Comparison of ENCODE assay signal across 26 mouse cellular contexts in the genomic region with DNA sequence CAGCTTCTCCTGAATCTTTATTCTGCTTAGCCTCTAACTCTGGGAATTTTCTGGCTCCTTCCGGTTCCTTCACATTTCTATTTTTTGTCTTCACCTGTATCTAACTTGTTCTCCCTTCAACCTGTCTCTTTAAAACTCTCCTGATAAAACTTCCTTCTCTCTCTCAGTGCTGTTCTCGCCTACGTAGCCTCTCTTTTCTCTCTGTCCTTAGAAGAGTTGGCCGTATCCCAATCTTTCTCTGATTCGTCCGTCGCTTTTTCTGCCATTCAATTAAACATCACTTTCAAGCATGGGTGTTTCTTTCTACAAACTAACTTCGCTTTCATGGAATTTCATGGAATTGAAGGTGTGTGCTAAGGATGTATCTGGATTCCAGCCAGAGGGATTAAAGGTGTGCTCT.
"Had no signal": no experiment of that assay in that cellular context is flagged by ENCODE, and none has a peak within 500 bp of the region (broad histone marks: within the 10 kb centered on the region; RNA-seq: fewer than 3 reads in every experiment).

No protein-coding gene starts in this region.

- H3K9ac ChIP-seq: heart, embryonic 12.5 days; hindbrain, embryonic 12.5 days; hindbrain, embryonic 14.5 days; intestine, embryonic 15.5 days; kidney, embryonic 15.5 days; limb, embryonic 12.5 days; liver, embryonic 12.5 days; liver, embryonic 14.5 days had no signal

- H3K27me3 ChIP-seq: heart, embryonic 12.5 days; hindbrain, embryonic 12.5 days; intestine, embryonic 15.5 days; kidney, embryonic 15.5 days; limb, embryonic 12.5 days; liver, embryonic 12.5 days had no signal

- H3K4me3 ChIP-seq: gastrocnemius, adult 2 months; heart, embryonic 10.5 days; heart, embryonic 12.5 days; hindbrain, embryonic 10.5 days; hindbrain, embryonic 12.5 days; intestine, embryonic 15.5 days; kidney, embryonic 15.5 days; left cerebral cortex, adult 2 months; limb, embryonic 10.5 days; limb, embryonic 12.5 days; liver, embryonic 12.5 days had no signal

- DNase-seq: gastrocnemius, adult 2 months; gastrocnemius, postnatal 10 days; gastrocnemius, postnatal 25 days; heart, adult 18-20 months; heart, postnatal 4 days; kidney, adult 2 months; kidney, adult 9 months; kidney, postnatal 10 days; kidney, postnatal 25 days; kidney, postnatal 4 days; liver had no signal

- H3K27ac ChIP-seq: gastrocnemius, adult 2 months; heart, embryonic 10.5 days; hindbrain, embryonic 10.5 days; hindbrain, embryonic 12.5 days; hindbrain, embryonic 14.5 days; intestine, embryonic 15.5 days; kidney, embryonic 15.5 days; limb, embryonic 10.5 days; limb, embryonic 12.5 days; liver, embryonic 12.5 days; liver, embryonic 14.5 days had no signal

- H3K36me3 ChIP-seq: heart, embryonic 10.5 days; heart, embryonic 12.5 days; hindbrain, embryonic 10.5 days; hindbrain, embryonic 12.5 days; intestine, embryonic 15.5 days; kidney, embryonic 15.5 days; limb, embryonic 10.5 days; limb, embryonic 12.5 days; liver, embryonic 12.5 days had no signal

- H3K4me2 ChIP-seq: heart, embryonic 12.5 days; hindbrain, embryonic 12.5 days; hindbrain, embryonic 14.5 days; intestine, embryonic 15.5 days; kidney, embryonic 15.5 days; limb, embryonic 12.5 days; liver, embryonic 12.5 days had no signal

- ATAC-seq: hindbrain, embryonic 16.5 days; inflammation-experienced regulatory T-cells, adult 6 months; intestine, embryonic 15.5 days; intestine, postnatal 0 days; liver, embryonic 12.5 days had no signal

- H3K4me1 ChIP-seq: heart, embryonic 10.5 days; heart, embryonic 12.5 days; hindbrain, embryonic 10.5 days; hindbrain, embryonic 12.5 days; intestine, embryonic 15.5 days; kidney, embryonic 15.5 days; limb, embryonic 12.5 days; liver, embryonic 12.5 days had no signal

- H3K9me3 ChIP-seq: heart, embryonic 10.5 days; heart, embryonic 12.5 days; hindbrain, embryonic 10.5 days; hindbrain, embryonic 12.5 days; intestine, embryonic 15.5 days; kidney, embryonic 15.5 days; limb, embryonic 10.5 days; limb, embryonic 12.5 days; liver, embryonic 12.5 days had no signal
